Mouse (Mus musculus): Measurements from ENCODE around the gene Ino80e. TPM values are rescaled to one million over a fixed set of nuclear protein-coding genes. Genes with fewer than 3 reads are reported as not detected.

Gene Ino80e
- polyA plus RNA-seq, 1 experiment from 2014 or later = 105 TPM

DNA sequence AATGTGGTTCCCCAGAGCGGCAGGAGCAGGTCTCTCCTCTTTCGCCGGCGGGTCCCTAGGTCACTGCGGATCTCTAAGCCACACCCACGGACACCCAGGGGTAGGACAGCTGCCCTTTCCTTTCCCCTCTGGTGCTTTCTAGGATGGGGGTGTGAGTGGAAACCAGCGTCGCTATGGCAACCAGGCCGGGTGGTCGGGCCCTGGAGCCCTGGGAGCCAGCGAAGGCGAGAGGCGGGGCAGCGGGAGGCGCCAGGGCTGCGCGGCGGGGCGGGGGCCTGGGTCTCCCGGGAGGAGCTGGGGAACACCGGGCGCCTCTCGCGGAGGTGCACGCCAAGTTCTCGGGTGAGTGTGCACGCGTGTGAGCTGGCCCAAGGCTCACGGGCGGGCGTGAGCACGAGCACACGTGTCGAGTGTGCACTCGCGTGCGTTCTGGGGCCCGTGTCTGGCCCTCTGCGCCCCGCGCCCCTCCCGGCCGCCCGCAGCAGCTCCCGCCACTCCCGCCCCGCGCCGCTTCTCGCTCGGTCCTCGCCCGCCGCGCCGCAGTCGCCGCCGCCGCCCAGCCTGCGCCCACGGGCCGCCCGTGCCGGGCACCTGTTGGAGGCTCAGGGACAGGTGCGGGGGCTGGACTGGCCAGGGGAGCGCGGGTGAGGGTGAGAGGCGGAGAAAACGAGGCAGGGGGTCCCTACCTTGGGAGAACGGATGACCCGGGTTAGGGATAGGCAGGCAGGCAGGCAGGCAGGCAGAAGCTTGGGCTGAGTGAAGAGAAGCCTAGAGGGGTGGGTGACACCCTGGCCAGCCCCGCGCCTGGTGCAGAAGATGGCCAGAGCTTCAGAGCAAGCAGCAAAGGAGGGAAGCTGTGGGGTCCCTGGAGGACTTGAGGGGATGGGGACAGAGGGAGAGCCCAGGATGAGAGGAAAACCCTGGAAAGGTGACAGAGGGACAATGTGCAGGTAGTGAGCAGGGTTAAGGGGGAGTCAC lies 14.5 kb downstream of the Ino80e start:
- Histone ChIP-seq H3K4me3 (peak overlapping the region; percentile 73), H3K36me3 (peaks cover 23% of the 10 kb centered on the region), H3K4me1 (replicated peaks) (peaks cover 50% of the 10 kb centered on the region), H3K9me3 (no peaks in the 10 kb centered on the region), H3K27me3 (ENCODE audit: insufficient read depth, poor library complexity, severe bottlenecking) (peaks cover 57% of the 10 kb centered on the region), H3K27ac (peak overlapping the region; percentile 85)
- under 1% methylated on average over 74 of the region's 74 CpGs for WGBS
- DNase-seq (ENCODE audit: low spot score) = peak; percentile 77

GRCm38 (mm10) chr7:126847116-126847420 lies 15.1 kb downstream of the Ino80e start, which contains the start of gene Doc2a:
Gene Doc2a (plus strand): TSS chr7:126847416.
- Histone ChIP-seq H3K36me3 (peaks cover 16% of the 10 kb centered on the region), H3K27ac (peak within 1 kb of the TSS; percentile 85), H3K4me1 (replicated peaks) (peaks cover 46% of the 10 kb centered on the region), H3K27me3 (ENCODE audit: insufficient read depth, poor library complexity, severe bottlenecking) (peaks cover 57% of the 10 kb centered on the region), H3K4me3 (peak within 1 kb of the TSS; percentile 73), H3K9me3 (no peaks in the 10 kb centered on the region)
- 28% methylated on average over 4 of the region's 4 CpGs for WGBS
- DNase-seq (ENCODE audit: low spot score) = no peak

DNA sequence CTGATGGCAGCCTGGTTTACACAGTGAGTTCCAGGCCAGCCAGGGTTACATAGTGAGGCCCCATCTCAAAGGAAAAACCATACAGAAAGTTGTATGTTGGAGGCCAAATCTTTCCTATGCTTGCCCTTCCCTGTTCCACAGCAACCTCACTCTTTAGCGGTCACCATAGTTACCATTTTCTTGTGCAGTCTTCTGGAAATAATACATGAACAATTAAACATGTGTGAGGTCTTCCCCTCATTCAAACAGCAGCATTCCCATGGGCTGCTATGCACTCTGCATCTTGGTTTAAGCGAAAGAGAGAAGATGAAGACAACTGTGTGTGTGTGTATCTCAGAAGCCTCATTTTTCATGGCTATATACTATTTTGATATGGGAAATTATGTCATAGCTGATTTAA lies 16.7 kb downstream of the Ino80e start:
- no peak overlapping the region for H3K4me3 ChIP-seq
- 59% methylated on average over 2 of the region's 2 CpGs for WGBS
- no peak for DNase-seq (ENCODE audit: low spot score)
- no peak overlapping the region for H3K27ac ChIP-seq
- H3K36me3 ChIP-seq = peaks cover 2% of the 10 kb centered on the region; the same call in 1 of the 2 replicates
- H3K27me3 ChIP-seq (ENCODE audit: insufficient read depth, poor library complexity, severe bottlenecking) = peaks cover 46% of the 10 kb centered on the region
- peaks cover 32% of the 10 kb centered on the region for H3K4me1 ChIP-seq (replicated peaks)
- no peaks in the 10 kb centered on the region for H3K9me3 ChIP-seq

GRCm38 (mm10) chr7:126843276-126843675 lies 18.9 kb downstream of the Ino80e start:
- Histone ChIP-seq H3K27ac (no peak overlapping the region), H3K9me3 (no peaks in the 10 kb centered on the region), H3K4me3 (no peak overlapping the region), H3K4me1 (replicated peaks) (peaks cover 16% of the 10 kb centered on the region), H3K27me3 (ENCODE audit: insufficient read depth, poor library complexity, severe bottlenecking) (peaks cover 24% of the 10 kb centered on the region), H3K36me3 (no peaks in the 10 kb centered on the region)
- no peak for DNase-seq (ENCODE audit: low spot score)
- 85% methylated on average over 9 of the region's 9 CpGs for WGBS

- Histone ChIP-seq H3K4me1 (replicated peaks) (peaks cover 28% of the 10 kb centered on the region), H3K27ac (no peak overlapping the region), H3K9me3 (no peaks in the 10 kb centered on the region), H3K36me3 (no peaks in the 10 kb centered on the region), H3K4me3 (no peak overlapping the region), H3K27me3 (ENCODE audit: insufficient read depth, poor library complexity, severe bottlenecking) (peaks cover 23% of the 10 kb centered on the region)
- no peak for DNase-seq (ENCODE audit: low spot score)
- WGBS = 94% methylated on average over 1 of the region's 1 CpGs
These were observed 28.9 kb downstream of the Ino80e start for GRCm38 (mm10) chr7:126833294-126833693.

- no peaks in the 10 kb centered on the region for H3K9me3 ChIP-seq
- no peaks in the 10 kb centered on the region for H3K36me3 ChIP-seq
- 1% methylated on average over 21 of the region's 21 CpGs for whole genome bisulfite sequencing
- H3K27me3 ChIP-seq (ENCODE audit: insufficient read depth, poor library complexity, severe bottlenecking) = peaks cover 23% of the 10 kb centered on the region
- peak overlapping the region; percentile 66 for H3K27ac ChIP-seq
- peak overlapping the region; percentile 43 for H3K4me3 ChIP-seq
- peaks cover 28% of the 10 kb centered on the region for H3K4me1 ChIP-seq (replicated peaks)
- DNase-seq (ENCODE audit: low spot score) = peak; percentile 78
These were observed 30.1 kb downstream of the Ino80e start for GRCm38 (mm10) chr7:126832036-126832598.

DNA sequence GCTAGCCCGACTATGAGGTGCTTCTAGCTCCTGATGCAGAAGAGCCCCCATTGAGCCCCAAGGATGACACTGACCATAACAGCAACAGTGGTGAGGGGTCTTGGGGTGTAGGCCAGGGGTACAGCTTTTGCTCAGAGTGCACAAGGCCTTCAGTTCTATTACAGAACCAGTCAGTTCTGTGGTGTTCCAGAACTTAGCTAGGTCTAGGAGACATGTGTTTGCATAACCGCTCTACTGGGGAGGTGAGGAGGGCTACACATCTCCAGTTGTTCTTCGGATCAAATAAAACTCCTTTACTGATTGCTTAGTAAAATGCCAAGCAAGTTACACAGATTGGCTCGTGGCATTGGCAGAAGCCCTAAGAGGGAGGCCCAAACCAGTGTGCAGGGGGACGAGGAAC lies 30.6 kb downstream of the Ino80e start, which contains the start of gene 4930451I11Rik:
Gene 4930451I11Rik, minus strand, starts transcription at position 101 of the 400 bp plus-strand sequence.
- H3K4me1 ChIP-seq (replicated peaks) = peaks cover 28% of the 10 kb centered on the region
- peak within 1 kb of the TSS; percentile 43 for H3K4me3 ChIP-seq
- H3K36me3 ChIP-seq = no peaks in the 10 kb centered on the region
- no peak for DNase-seq (ENCODE audit: low spot score)
- peak within 1 kb of the TSS; percentile 66 for H3K27ac ChIP-seq
- H3K27me3 ChIP-seq (ENCODE audit: insufficient read depth, poor library complexity, severe bottlenecking) = peaks cover 26% of the 10 kb centered on the region
- H3K9me3 ChIP-seq = no peaks in the 10 kb centered on the region
- 59% methylated on average over 5 of the region's 5 CpGs for WGBS

DNA sequence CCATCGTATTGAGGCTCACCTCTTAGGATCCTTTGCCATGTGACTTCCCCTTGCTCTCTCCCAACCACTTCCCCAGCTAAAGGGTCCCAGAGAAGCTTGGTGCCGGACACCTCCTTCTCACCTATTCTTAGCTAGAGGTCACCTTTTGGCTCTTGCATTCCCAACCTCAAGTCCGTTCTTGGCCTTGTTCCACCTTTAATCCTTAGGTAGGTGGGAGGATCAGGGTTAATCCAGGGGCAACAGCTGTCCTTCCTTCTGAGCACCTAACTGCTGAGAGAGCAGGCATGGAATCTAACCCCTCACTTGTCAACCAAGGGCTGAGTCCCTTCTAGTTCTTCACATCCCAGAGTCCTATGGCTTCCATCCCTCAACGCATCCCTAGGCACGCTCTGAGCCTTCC lies 36.2 kb downstream of the Ino80e start:
- Histone ChIP-seq H3K4me3 (no peak overlapping the region), H3K4me1 (replicated peaks) (peaks cover 52% of the 10 kb centered on the region), H3K36me3 (no peaks in the 10 kb centered on the region), H3K27ac (no peak overlapping the region), H3K27me3 (ENCODE audit: insufficient read depth, poor library complexity, severe bottlenecking) (peaks cover 60% of the 10 kb centered on the region), H3K9me3 (no peaks in the 10 kb centered on the region)
- no peak for DNase-seq (ENCODE audit: low spot score)
- 70% methylated on average over 5 of the region's 5 CpGs for WGBS

- Histone ChIP-seq H3K4me1 (replicated peaks) (peaks cover 51% of the 10 kb centered on the region), H3K36me3 (no peaks in the 10 kb centered on the region), H3K4me3 (peak overlapping the region; percentile 20; the same call in 1 of the 2 replicates), H3K9me3 (no peaks in the 10 kb centered on the region), H3K27ac (no peak overlapping the region), H3K27me3 (ENCODE audit: insufficient read depth, poor library complexity, severe bottlenecking) (peaks cover 55% of the 10 kb centered on the region)
- WGBS = 19% methylated on average over 8 of the region's 8 CpGs
- DNase-seq (ENCODE audit: low spot score) = no peak
These were observed 36.8 kb downstream of the Ino80e start for GRCm38 (mm10) chr7:126825403-126825802.

- no peaks in the 10 kb centered on the region for H3K9me3 ChIP-seq
- peaks cover 37% of the 10 kb centered on the region for H3K4me1 ChIP-seq (replicated peaks)
- 7% methylated on average over 10 of the region's 10 CpGs for WGBS
- peaks cover 48% of the 10 kb centered on the region for H3K27me3 ChIP-seq (ENCODE audit: insufficient read depth, poor library complexity, severe bottlenecking)
- peak overlapping the region; percentile 66 for H3K4me3 ChIP-seq
- H3K27ac ChIP-seq = peak overlapping the region; percentile 90
- no peak for DNase-seq (ENCODE audit: low spot score)
- no peaks in the 10 kb centered on the region for H3K36me3 ChIP-seq
These were observed 38.2 kb downstream of the Ino80e start for GRCm38 (mm10) chr7:126823940-126824339.

DNA sequence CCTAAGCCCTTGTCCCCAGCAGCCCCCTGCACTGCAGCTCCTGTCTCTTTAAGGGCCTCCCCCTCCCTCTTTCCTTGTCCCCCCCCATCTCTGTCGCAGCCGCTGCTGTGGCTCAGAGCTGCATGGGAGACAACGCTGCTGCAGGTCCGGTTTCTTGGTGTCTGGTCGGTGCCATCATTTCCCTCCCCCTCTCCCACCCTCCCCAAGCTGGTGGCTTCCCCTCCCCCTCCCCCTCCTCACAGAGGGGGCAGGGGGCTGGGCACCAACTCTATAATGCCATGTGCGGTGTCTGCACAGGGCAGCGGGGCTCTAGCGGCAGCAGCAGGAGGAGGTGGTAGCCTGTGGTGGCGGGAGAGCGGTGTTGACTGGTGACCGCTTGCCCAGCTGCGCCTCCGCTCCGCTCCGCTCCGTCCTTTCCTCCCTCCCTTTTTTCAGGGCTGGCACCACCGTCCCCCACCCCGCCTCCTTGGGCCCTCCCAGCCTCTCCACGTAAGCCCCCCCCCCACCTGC lies 38.9 kb downstream of the Ino80e start:
- H3K27ac ChIP-seq = peak overlapping the region; percentile 90
- no peaks in the 10 kb centered on the region for H3K9me3 ChIP-seq
- 2% methylated on average over 17 of the region's 19 CpGs for WGBS
- H3K36me3 ChIP-seq = no peaks in the 10 kb centered on the region
- H3K4me3 ChIP-seq = peak overlapping the region; percentile 66
- DNase-seq (ENCODE audit: low spot score) = peak; percentile 54
- peaks cover 37% of the 10 kb centered on the region for H3K4me1 ChIP-seq (replicated peaks)
- H3K27me3 ChIP-seq (ENCODE audit: insufficient read depth, poor library complexity, severe bottlenecking) = peaks cover 48% of the 10 kb centered on the region

DNA sequence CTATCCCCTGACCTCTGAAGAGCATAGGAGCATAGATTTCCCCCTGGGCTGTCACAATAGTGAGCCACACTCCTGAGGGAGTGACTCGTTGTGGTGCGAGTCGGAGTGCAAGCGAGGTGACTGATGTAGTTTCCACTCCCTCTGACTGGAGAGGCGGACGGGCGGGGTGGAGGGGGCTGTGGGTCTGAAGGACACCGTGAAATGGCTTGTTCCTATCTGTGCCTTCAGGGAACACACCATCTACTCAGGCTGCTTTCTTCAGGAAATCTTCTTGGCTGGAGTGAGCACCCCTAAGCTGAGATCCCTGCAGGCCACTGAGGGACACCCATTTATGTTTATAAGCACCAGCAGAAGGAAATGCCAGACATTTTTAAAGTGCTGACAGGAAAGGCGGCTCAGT lies 39.4 kb downstream of the Ino80e start:
- Histone ChIP-seq H3K36me3 (no peaks in the 10 kb centered on the region), H3K9me3 (no peaks in the 10 kb centered on the region), H3K27me3 (ENCODE audit: insufficient read depth, poor library complexity, severe bottlenecking) (peaks cover 48% of the 10 kb centered on the region), H3K4me1 (replicated peaks) (peaks cover 37% of the 10 kb centered on the region), H3K27ac (peak overlapping the region; percentile 90), H3K4me3 (peak overlapping the region; percentile 66)
- peak; percentile 17 for DNase-seq (ENCODE audit: low spot score)
- 7% methylated on average over 9 of the region's 9 CpGs for WGBS
